Mouse (Mus musculus): Measurements from ENCODE around the gene Sft2d1.

DNA sequence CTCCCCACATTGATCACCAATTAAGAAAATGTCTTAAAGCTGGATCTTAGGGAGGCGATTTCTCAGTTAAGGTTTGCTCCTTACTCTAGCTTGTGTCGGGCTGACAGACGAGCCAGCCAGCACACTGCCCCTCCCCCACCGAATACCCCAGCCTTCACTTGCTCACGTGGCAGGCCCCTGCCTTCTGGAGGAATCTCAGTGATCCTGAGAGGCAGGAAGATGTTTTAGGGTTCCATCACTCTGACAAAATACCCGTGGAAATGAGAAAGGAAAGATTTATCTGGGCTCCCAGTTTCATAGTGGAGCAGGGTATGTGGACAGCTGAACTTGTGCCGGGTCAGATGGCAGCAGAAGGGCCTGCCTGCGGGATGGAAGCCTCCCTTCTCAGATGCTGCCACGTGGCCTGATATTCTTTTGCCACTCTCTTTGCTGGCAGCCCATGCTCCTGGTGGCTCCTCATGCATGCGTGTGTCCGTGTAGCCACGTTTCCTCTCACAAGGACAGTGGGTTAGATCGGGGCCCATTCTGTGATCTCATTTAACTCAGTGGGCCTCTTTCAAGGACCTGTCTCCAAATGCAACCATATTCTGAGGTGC lies 59.8 kb downstream of the Sft2d1 start:
- TF ChIP-seq POLR2A (IDR thresholded peaks at IDR 0.05; ENCODE audit: insufficient read depth, low read depth, low read length) (no peak), CTCF (IDR thresholded peaks at IDR 0.05; ENCODE audit: insufficient read depth, low read depth, low read length) (no peak)

Measured in olfactory bulb, adult 2 months (tissue).